Mouse (Mus musculus) kidney, adult 18-20 months (tissue): ENCODE results near the gene Slc4a3.

Source experiments
- DNase-seq: peaks from one replicate; pipeline ENCODE4 v3.0.0; 2021

The Slc4a3 gene

GRCm38 (mm10) chr1:75524679-75525078 is 21.4 kb upstream of the Slc4a3 start:
- no peak for DNase-seq

- DNase-seq: no peak
These were observed 15.5 kb upstream of the Slc4a3 start for GRCm38 (mm10) chr1:75530546-75530945.

GRCm38 (mm10) chr1:75532280-75533172 is 13.5 kb upstream of the Slc4a3 start:
- DNase-seq: no peak

GRCm38 (mm10) chr1:75533325-75534252 is 12.5 kb upstream of the Slc4a3 start:
- no peak for DNase-seq

- no peak for DNase-seq
These were observed 8.5 kb upstream of the Slc4a3 start for GRCm38 (mm10) chr1:75537587-75537986.

GRCm38 (mm10) chr1:75538597-75539190 is 7.4 kb upstream of the Slc4a3 start:
- DNase-seq: no peak

GRCm38 (mm10) chr1:75541496-75541895 is 4.6 kb upstream of the Slc4a3 start:
- no peak for DNase-seq

- DNase-seq: no peak
These were observed 1.7 kb upstream of the Slc4a3 start for GRCm38 (mm10) chr1:75544351-75544750.

- no peak for DNase-seq
These were observed 1.3 kb downstream of the Slc4a3 start for GRCm38 (mm10) chr1:75547351-75547750.

- no peak for DNase-seq
These were observed 2.0 kb downstream of the Slc4a3 start for GRCm38 (mm10) chr1:75548083-75548482.

GRCm38 (mm10) chr1:75548871-75549270 is 2.8 kb downstream of the Slc4a3 start:
- DNase-seq: no peak

- DNase-seq: no peak
These were observed 3.5 kb downstream of the Slc4a3 start for GRCm38 (mm10) chr1:75549289-75550279.

GRCm38 (mm10) chr1:75550586-75550985 is 4.5 kb downstream of the Slc4a3 start:
- no peak for DNase-seq

GRCm38 (mm10) chr1:75555680-75556079 is 9.6 kb downstream of the Slc4a3 start:
- DNase-seq: no peak

GRCm38 (mm10) chr1:75556143-75556781 is 10.2 kb downstream of the Slc4a3 start:
- no peak for DNase-seq

GRCm38 (mm10) chr1:75557041-75557440 is 11.0 kb downstream of the Slc4a3 start:
- DNase-seq: no peak

- DNase-seq: no peak
These were observed 12.5 kb downstream of the Slc4a3 start for GRCm38 (mm10) chr1:75558388-75559178.

GRCm38 (mm10) chr1:75559212-75559925 is 13.3 kb downstream of the Slc4a3 start:
- peak; percentile 94 for DNase-seq

GRCm38 (mm10) chr1:75560206-75560913 is 14.3 kb downstream of the Slc4a3 start:
- no peak for DNase-seq
